Mouse (Mus musculus) cerebellum, postnatal 25 days (tissue): Measurements from ENCODE around the gene Id3.

ENCODE experiments used
- DNase-seq, 2 experiments: peaks; one replicate each; pipeline ENCODE4 v3.0.0; 2021; ENCODE audit warnings: mixed read lengths in 2 of 2

The Id3 gene

DNA sequence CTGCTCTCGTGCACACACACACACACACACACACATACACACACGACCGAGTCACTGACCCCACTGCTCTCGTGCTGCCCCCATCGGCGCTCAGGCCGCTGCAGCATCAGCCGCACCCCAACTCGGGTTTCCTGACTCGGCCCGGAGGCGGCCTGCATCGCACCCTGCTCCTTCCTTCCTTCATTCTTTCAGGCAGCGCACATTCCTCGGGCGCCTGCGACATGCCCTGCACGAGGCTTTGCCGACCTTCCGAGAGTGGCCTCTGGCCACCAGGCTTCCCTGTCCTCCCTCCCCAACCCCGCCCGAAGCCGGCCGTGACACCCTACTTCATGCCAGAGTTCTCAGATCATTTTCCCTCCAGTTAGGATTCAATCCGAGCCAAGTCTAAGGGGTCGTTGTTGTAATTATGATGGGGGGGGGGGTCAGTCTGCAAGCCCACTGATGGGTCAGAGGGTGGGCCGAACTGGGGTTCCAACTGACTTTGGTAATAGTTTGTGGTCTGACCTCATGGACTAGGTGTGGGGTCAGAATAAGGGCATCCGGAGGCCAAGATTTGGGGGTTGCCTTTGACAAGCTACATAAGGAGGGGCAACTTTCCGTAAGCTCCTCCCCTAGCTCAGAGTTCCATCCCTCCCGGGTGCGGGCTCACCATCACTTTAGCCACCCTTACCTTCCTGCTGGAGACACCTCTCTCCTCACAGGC lies 5.2 kb downstream of the Id3 start:
- DNase-seq, result peak; percentile 43 to 45

DNA sequence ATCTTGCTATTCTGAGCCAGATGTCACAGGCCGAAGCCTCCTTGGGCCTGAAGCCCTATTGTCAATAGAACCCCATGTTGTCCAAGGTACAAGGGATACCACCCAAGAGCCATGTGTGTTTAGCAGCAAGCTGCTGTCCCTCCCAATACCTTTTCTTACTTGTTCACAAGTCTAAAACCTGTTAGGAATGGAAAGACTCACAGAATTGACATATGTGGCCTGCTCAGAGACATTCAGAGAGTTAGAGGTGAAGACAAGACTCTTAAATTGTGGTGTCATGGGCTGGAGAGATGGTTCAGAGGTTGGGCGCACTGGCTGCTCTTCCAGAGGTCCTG lies 5.7 kb downstream of the Id3 start:
- no peak for DNase-seq

- peak; percentile 29 to 58 for DNase-seq
Observed at GRCm38 (mm10) chr4:136149734-136150133, 6.4 kb downstream of the Id3 start.

DNA sequence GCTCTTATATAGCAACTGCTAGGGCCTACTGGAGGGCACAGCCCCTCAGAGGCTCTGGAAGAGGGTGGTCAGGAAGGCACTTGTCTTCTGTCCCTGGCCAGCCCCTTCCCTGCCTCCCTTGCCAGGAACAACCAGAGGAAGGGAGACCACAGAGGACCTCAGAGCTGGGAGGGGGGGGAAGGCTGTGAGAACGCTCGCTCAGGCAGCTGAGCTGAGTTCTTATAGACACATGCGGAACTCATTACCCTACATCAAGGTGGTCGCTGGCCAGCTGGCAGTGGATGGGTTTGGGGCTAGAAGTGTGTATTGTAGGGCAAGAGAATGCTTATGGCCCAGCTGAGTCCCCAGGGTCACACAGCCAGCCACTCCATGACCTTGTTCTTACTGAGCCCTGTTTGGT lies 7.3 kb downstream of the Id3 start:
- no peak for DNase-seq

- no peak for DNase-seq
Observed at GRCm38 (mm10) chr4:136152821-136153220, 9.5 kb downstream of the Id3 start.

DNA sequence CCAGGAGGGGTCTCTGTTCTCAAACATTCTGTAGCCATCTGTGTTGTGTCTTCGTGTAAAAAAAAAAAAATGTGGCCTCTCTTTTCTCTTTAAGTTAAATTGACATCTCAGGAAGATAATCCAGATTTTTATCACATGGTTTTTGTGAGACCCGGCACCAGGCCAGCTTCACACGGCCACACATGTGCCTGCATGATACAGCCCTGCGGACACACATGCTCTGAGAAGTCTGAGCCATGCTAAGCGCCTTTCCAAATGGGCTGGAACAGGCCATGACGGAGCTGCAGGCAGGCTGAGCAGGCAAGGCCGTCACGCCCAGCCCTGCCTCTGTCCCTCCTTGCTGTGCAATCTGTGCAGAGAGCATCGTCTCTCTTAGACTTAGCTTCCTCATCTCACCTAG lies 11.2 kb downstream of the Id3 start:
- no peak for DNase-seq

DNA sequence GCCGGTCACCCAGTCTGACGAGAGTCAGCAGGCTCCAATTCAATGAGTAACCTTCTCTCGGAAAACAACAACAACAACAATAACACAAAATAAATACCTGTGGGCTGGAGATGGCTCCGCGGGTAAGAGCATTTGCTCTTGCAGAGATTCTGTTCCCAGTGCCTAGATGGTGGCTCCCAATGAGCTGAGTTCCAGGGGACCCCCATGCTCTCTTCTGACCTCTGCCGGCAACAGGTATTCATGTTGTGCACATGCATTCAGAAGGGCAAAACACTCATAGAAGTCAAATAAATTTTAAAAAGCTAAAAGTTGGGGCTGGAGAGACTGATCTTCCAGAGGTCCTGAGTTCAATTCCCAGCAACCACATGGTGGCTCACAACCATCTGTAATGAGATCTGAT lies 15.2 kb downstream of the Id3 start:
- no peak for DNase-seq

DNA sequence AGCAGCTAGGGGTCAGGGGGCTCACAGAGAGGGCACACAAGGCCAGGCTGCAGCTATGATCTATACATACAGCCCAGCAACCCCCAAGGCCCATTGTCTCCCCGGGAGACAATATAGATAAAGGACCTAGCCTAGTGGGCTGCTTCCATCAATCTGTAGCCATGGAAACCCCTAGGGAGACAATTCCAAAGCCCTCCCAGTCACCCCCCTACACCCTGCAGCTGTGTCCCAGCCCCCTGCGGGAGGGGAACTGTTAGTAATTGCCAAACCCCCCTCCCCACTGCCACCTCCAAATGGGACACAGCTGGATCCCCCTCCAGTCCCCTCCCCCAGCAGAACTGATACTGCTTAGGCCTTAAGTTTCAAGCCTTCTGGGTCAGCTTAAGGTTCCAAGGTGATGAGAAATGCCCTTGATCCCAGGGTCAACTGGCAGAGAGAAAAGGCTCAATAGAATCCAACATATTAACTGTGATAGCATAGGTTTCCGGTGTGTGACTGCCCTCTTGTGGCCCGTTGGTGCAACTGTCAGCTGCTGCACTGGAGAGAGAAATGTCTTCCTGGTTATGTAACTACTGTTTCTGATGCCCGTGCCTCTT lies 16.6 kb downstream of the Id3 start:
- DNase-seq, result peak; percentile 83 to 86

- peak; percentile 86 to 90 for DNase-seq
Observed at GRCm38 (mm10) chr4:136163448-136163847, 20.2 kb downstream of the Id3 start.

DNA sequence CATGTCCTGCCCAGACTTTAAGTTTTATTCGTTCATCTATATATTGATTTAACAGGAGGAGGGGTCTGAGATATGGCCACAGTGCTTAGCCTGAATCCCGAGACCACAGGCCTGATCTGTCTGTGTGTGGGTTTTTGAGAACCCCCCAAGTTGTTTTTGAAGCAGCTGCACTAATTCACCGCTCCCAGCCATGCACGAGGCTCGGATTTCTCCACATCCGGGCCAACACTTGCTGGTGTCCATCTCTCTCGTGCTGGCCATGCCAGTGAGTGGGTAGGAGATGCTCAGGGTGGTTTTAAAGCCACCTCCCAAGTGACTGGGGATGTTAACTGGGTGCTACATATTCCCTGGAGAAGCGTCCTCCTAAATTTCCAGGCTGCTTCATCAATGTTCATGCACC lies 21.7 kb downstream of the Id3 start:
- no peak for DNase-seq

DNA sequence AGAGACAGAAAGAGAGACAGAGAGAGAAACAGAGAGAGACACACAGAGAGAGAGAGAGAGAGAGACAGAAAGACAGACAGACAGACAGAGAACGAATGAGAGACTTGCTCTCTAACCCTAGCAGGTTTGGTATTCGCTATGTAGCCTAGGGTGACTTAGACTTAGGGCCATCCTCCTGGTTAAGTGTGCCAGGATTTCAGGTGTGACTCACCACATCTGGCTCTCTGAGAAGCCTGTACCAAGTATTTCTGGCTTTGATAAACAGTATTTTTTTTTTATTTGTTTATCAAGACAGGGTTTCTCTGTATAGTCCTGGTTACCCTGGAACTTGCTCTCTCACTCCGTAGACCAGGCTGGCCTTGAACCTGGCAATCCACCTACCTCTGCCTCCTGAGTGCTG lies 24.4 kb downstream of the Id3 start:
- no peak for DNase-seq

DNA sequence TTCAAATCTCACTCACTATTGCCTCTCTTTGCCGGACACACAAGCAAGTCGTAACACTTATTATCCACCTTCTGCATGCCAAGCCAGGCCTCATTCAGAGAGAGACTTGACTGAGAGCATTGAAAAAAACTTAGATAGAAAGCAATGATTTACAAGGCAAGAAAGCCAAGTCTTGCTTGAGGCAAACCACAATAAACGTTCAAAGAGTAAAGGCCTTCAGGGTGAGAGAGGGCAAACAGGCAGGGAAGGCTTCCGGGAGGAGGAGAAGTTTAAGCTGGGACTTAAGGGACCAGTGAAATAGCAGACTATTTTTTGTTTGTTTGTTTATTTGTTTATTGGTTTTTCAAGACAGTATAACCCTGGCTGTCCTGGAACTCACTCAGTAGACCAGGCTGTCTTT lies 27.1 kb downstream of the Id3 start:
- DNase-seq, result no peak

DNA sequence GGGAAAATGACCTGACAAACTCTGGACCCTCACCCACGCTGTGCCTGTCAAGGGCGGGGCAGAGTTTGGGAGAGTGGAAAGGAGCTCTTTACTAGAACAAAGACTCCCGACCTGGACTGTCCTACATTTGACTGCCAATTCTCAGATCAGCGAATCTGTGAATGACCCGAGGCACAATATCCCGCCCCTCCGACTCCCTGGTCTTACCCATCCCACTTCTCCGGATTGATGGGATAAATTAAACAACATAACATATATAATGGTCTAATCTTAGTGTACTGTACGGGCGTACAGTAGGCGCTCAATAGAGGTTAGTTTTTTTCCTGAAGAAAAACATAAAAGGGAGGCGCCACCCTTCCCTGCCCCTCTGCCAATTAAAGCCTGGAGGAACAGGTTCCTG lies 28.2 kb downstream of the Id3 start:
- no peak for DNase-seq

- DNase-seq, result peak; percentile 48 to 71
Observed at GRCm38 (mm10) chr4:136172011-136172541, 28.8 kb downstream of the Id3 start, which contains the start of gene E2f2. TSS of gene E2f2 (plus strand) at chr4:136172394.

DNA sequence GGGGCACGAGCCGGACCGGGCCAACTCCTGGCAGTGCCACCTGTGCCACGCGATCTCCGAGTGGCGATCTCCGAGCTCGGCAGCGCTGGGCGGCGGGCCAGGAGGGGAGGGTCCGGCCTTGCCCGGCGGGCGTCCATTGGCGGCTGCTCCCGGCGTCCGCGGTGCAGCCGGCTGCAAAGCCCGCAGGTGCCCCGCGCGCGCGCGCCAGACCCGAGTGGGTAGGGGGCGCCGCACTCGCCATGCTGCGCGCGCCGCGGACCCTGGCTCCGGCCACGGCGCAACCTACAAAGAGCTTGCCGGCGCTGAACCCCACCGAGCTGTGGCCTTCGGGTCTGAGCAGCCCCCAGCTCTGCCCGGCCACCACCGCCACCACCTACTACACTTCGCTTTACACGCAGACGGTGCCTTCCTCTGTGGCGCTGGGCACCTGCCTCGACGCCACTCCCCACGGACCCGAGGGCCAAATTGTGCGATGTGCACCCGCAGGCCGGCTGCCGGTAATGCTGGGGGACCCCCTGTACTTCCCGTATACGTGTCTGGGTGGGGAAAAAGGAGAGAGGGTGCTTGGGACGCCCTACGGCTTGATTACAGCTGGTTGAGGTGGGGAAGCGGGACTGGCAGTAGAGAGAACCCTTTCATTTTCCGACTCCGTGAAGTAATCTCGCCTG lies 29.4 kb downstream of the Id3 start:
- peak; percentile 35 to 68 for DNase-seq

- no peak for DNase-seq
Observed at GRCm38 (mm10) chr4:136173210-136173715, 30.0 kb downstream of the Id3 start.

- no peak for DNase-seq
Observed at GRCm38 (mm10) chr4:136174216-136175193, 31.2 kb downstream of the Id3 start.

GRCm38 (mm10) chr4:136176022-136176552 lies 32.8 kb downstream of the Id3 start:
- no peak for DNase-seq

DNA sequence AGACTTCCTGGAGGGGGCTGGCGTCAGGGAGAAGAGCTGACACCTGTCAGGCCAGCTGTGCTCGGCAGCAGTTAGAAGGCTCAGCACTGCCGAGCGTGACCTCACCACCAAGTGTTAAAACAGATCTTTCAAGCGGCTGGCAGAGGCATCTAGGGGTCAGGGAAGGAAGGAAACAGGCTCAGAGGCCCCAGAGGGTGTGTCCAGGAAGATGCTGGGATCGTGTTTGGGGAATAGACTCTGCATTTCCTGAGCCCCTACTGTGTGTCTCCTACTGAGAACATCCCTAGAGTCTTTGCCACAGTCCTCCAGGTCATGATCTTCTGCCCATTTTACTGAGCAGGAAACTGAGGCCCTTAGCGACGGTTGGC lies 33.9 kb downstream of the Id3 start:
- no peak for DNase-seq

DNA sequence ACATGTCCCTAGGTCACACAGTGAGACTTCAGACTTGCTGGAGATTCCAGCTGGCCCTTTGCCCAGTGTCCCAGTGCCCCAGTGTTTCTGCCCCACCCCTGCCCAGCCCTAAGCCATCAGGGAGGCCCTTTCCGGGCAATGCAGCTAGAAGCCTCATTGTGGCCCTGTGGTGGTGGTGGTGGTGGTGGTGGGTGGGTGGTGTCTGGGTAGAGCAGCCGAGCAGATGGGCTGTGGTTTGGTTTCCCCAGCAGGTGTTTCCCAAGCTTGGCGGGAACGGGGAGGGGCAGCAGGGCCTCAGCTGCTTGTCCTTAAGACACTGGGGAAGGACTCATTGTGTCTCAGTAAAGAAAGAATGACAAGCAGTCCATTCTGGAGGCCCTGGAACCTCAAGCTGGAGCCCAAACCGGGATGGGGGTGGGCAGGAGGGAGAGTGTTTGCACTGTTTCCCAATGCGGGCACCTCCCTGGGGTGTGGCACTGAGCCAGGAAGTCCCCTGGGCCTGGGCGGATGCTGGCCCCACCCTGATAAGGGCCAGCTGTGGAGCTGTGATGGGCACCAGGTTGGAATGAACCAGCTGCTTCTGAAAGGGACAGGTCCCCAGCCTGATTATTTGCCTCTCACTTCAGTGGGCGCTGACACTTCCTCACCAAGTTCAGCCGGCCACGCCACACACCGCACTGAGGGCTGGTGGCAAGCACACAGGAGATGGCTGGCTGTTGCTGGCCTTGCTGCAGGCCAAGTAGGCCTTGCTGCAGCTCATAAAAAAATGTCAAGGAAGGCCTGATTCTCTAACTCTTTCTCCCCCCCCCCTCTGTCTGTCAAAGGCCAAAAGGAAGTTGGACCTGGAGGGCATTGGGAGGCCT lies 34.5 kb downstream of the Id3 start:
- DNase-seq, result peak in 1 of 2 experiments; percentile 23

GRCm38 (mm10) chr4:136178475-136178921 lies 35.2 kb downstream of the Id3 start:
- DNase-seq, result no peak
